Mouse (Mus musculus) kidney, embryonic 14.5 days (tissue): Measurements from ENCODE around the gene Mst1. TPM values are rescaled to one million over a fixed set of nuclear protein-coding genes. Genes with fewer than 3 reads are reported as not detected.
A peak's percentile ranks its signal among the peaks of the same experiment; 100 is the strongest.

Source experiments
- ATAC-seq: fragments of 200-750 bp; cut with Nextera tagmentation; 2 replicates; pipeline ENCODE4 v1.8.0; 2017; ENCODE audit warnings: moderate number of reproducible peaks, mild to moderate bottlenecking, moderate TSS enrichment, moderate library complexity; ENCODE audit not compliant: low FRiP score, low TSS enrichment
- H3K27ac ChIP-seq: fragments of 300-500 bp; sonication (generic); 2 replicates; pipeline ENCODE4 v1.5.1; 2014; ENCODE audit warnings: low read depth, mild to moderate bottlenecking, low read length, moderate library complexity, mixed read lengths
- H3K27me3 ChIP-seq: fragments of 300-500 bp; sonication (generic); 2 replicates; pipeline ENCODE4 v1.6.1; 2014; ENCODE audit warnings: mild to moderate bottlenecking, low read length; ENCODE audit not compliant: control insufficient read depth, insufficient read depth
- H3K36me3 ChIP-seq: fragments of 300-500 bp; sonication (generic); 2 replicates; pipeline ENCODE4 v1.6.1; 2014; ENCODE audit warnings: low read length, mixed read lengths; ENCODE audit not compliant: control insufficient read depth, insufficient read depth
- H3K4me1 ChIP-seq: fragments of 300-500 bp; sonication (generic); 2 replicates; pipeline ENCODE4 v1.6.1; 2014; ENCODE audit warnings: low read length, mixed read lengths; ENCODE audit not compliant: control insufficient read depth, insufficient read depth
- H3K4me2 ChIP-seq: fragments of 300-500 bp; sonication (generic); replicated peaks from 2 replicates; pipeline ENCODE4 v1.6.1; 2014; ENCODE audit warnings: low read depth, mild to moderate bottlenecking, low read length
- H3K4me3 ChIP-seq: fragments of 300-500 bp; sonication (generic); 2 replicates; pipeline ENCODE4 v1.5.1; 2014; ENCODE audit warnings: mild to moderate bottlenecking, low read length
- H3K9ac ChIP-seq: fragments of 300-500 bp; sonication (generic); 2 replicates; pipeline ENCODE4 v1.6.1; 2014; ENCODE audit warnings: low read depth, mild to moderate bottlenecking, low read length, moderate library complexity
- H3K9me3 ChIP-seq: fragments of 300-500 bp; sonication (generic); 2 replicates; pipeline ENCODE4 v1.6.1; 2016; ENCODE audit warnings: low read length; ENCODE audit not compliant: control insufficient read depth
- WGBS: fragments of 180-500 bp; shearing (Covaris S2); extraction: QIAGEN DNeasy Blood & Tissue Kit; methylation state at CpG from one replicate; pipeline ENCODE4 v1.1.7; 2014; 5-methylcytosine and 5-hydroxymethylcytosine counted together
- polyA plus RNA-seq: library from polyadenylated mRNA; unstranded; fragments of >200 nt; fragmentation: Nextera tagmentation; extraction: Ambion mirVana; gene quantifications from 2 replicates; pipeline ENCODE4 v1.2.1, GENCODE M21; 2014

Gene Mst1
- polyA plus RNA-seq, 1 experiment from 2014 or later: not detected

DNA sequence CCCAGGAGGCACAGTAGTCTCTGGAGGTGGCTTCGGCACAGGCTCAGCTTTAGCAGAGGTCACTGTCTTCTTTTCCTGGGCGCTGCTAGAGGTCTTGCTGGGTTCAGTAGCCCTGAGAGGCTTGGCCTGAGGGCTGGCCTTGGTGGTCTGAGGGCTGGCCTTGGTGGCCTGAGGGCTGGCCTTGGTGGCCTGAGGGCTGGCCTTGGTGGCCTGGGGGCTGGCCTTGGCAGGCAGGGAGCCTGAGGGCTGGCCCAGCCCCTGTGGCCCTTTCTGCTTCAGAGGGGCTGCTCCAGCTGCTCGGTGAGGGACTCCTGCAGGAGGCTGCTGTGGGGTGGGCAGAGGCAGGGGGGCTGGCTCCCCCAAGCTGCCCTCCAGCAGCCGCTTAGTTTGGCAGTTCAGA lies 36.9 kb downstream of the Mst1 start:
- no peak overlapping the region for H3K27ac ChIP-seq
- no peaks in the 10 kb centered on the region for H3K27me3 ChIP-seq
- no peaks in the 10 kb centered on the region for H3K36me3 ChIP-seq
- H3K9me3 ChIP-seq: 0 out of 2 replicates have a peak, but pooled peaks cover 5% of the 10 kb centered on the region
- H3K4me1 ChIP-seq: peaks cover 11% of the 10 kb centered on the region; the same call in 1 of the 2 replicates
- H3K4me2 ChIP-seq: no peak overlapping the region
- H3K9ac ChIP-seq: no peak overlapping the region
- ATAC-seq: no peak
- WGBS: 53% methylated on average over 4 of the region's 4 CpGs
- H3K4me3 ChIP-seq: no peak overlapping the region

DNA sequence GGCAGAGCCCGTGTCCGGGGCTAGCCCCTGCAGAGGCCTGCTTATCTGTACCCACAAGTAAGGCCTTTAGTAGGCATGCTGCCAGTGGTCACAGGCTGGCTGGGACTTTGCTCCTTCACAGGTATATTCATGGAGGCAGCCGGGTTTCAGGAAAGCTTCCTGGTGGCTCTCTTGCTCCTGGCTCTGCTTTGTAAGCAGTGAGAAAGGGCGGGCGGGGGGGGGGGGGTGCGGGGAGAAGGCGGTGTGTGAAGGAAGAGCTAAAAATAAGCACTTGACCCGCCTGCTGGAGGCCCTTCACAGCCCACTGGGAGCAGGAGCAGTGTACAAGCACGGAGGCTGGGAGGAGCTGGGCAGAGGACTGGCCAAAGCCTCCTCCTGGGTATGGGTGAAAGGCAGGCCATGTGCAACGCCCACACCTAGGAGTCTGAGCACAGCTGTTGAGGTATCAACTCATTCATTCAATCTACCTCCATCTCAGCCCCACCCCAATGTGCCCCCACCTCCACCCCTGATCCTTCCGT lies 39.7 kb downstream of the Mst1 start:
- Histone ChIP-seq H3K4me2 (no peak overlapping the region), H3K9me3 (no peaks in the 10 kb centered on the region), H3K4me1 (peaks cover 11% of the 10 kb centered on the region; the same call in 1 of the 2 replicates), H3K27ac (peak overlapping the region; percentile 26), H3K4me3 (no peak overlapping the region), H3K27me3 (no peaks in the 10 kb centered on the region), H3K9ac (no peak overlapping the region; the same call in 1 of the 2 replicates), H3K36me3 (no peaks in the 10 kb centered on the region)
- WGBS: 37% methylated on average over 8 of the region's 11 CpGs
- ATAC-seq: peak; percentile 69; the same call in 1 of the 2 replicates

DNA sequence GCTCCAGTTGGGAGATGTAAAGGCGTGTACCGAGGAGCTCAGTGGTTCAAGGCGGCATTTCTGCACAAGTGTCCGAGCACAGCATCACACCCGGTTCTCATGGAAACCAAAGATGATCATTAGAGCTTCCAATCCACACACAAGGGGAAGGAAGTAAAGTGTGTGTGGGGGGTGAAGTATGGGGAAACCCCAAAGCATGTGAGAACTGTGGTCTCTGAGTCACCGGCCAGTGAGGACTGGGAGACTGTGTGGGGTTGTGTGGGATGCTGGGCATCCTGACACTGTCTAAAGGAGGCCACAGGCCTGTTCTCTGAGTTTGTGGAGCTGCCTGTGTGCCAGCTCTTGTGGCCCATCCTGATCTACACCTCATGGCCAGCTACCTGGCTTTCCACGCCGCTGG lies 40.4 kb downstream of the Mst1 start:
- H3K4me3 ChIP-seq: no peak overlapping the region
- WGBS: 91% methylated on average over 8 of the region's 8 CpGs
- H3K4me2 ChIP-seq: no peak overlapping the region
- no peak overlapping the region for H3K9ac ChIP-seq
- no peaks in the 10 kb centered on the region for H3K9me3 ChIP-seq
- peaks cover 11% of the 10 kb centered on the region; the same call in 1 of the 2 replicates for H3K4me1 ChIP-seq
- no peaks in the 10 kb centered on the region for H3K36me3 ChIP-seq
- ATAC-seq: no peak
- no peaks in the 10 kb centered on the region for H3K27me3 ChIP-seq
- no peak overlapping the region for H3K27ac ChIP-seq

DNA sequence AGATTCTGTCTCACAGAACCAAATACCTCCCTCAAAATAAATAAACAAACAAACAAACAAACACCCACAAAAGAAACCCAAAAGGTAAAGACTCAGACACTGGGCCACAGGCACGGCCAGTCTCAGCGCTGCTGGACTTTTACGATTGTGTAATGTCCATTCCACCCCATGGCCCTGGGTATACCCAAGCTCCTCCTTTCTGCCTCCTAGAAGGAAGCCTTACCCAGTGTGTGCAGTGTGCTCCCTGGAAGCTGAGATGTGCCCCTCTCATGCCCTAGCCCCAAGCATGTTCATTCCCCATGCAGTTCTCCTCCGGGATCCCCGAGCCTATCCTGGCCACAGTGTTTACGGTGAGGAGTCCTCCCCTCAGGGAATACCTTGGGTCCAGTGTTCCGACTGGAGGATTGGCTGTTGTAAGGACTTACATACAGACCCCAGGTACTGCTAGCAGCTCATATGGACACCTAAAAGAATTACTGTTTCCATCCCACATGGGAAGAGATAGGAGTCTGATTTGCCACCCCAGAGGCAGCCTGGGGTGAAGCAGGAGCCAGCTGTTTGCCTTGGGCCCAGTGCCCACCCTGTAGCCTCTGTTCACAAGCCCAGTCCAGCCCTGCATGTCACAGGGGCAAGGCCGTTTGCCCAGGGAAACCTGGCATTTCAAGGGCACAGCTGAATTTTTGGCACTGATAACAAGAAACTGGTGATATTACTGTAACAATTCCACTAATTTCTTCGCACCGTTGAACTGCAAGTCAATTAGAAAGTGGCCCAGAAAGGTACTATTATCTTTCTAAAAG lies 41.1 kb downstream of the Mst1 start:
- no peak overlapping the region for H3K4me2 ChIP-seq
- no peak overlapping the region for H3K27ac ChIP-seq
- H3K36me3 ChIP-seq: no peaks in the 10 kb centered on the region
- H3K9me3 ChIP-seq: no peaks in the 10 kb centered on the region
- H3K4me3 ChIP-seq: no peak overlapping the region
- WGBS: 85% methylated on average over 10 of the region's 10 CpGs
- no peak for ATAC-seq
- H3K27me3 ChIP-seq: no peaks in the 10 kb centered on the region
- H3K4me1 ChIP-seq: peaks cover 11% of the 10 kb centered on the region; the same call in 1 of the 2 replicates
- no peak overlapping the region for H3K9ac ChIP-seq

DNA sequence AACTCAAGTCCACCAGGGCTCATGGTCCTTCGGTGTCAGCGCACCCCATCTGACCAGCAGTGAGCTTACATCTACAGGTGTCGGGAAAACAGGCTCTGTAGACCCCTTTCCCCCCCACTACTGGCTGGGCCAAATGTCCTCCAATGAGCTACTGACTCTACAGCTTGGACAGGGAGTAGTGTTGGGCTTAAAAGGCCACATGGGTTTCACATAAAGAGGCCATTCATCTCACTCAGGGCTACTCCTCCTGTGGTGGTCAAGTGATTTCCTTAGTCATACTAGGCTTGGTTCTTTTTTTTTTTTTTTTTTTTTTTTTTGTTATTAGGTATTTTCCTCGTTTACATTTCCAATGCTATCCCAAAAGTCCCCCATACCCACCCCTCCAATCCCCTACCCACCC lies 43.7 kb downstream of the Mst1 start:
- no peak for ATAC-seq
- no peak overlapping the region for H3K4me3 ChIP-seq
- no peak overlapping the region for H3K4me2 ChIP-seq
- H3K9me3 ChIP-seq: no peaks in the 10 kb centered on the region
- H3K27ac ChIP-seq: no peak overlapping the region
- WGBS: 78% methylated on average over 4 of the region's 4 CpGs
- no peaks in the 10 kb centered on the region for H3K27me3 ChIP-seq
- peaks cover 11% of the 10 kb centered on the region; the same call in 1 of the 2 replicates for H3K4me1 ChIP-seq
- H3K36me3 ChIP-seq: no peaks in the 10 kb centered on the region
- no peak overlapping the region for H3K9ac ChIP-seq

DNA sequence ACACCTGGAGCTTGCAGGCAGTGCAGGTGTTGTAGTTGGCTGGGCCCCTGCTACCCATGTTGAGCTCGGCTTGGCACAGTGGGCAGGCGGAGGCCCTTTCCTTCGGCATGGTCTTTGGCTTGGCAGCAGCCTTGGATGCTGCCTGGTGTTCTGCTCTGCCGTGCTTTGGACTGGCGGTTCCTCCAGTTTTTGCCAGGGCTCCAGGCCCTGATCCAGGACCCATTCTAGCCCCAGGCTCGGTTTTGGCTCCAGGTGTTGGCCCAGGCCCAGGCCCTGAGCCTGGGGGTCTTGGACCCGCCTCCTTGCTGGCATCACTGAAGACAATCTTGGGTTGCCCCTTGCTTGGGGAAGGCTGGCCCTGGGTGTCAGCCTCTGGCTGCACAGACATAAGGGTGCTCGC lies 45.5 kb downstream of the Mst1 start:
- WGBS: 89% methylated on average over 8 of the region's 8 CpGs
- ATAC-seq: no peak
- Histone ChIP-seq H3K27me3 (no peaks in the 10 kb centered on the region), H3K4me3 (no peak overlapping the region), H3K9ac (no peak overlapping the region), H3K9me3 (no peaks in the 10 kb centered on the region), H3K36me3 (no peaks in the 10 kb centered on the region), H3K4me1 (no peaks in the 10 kb centered on the region), H3K4me2 (no peak overlapping the region), H3K27ac (no peak overlapping the region)

DNA sequence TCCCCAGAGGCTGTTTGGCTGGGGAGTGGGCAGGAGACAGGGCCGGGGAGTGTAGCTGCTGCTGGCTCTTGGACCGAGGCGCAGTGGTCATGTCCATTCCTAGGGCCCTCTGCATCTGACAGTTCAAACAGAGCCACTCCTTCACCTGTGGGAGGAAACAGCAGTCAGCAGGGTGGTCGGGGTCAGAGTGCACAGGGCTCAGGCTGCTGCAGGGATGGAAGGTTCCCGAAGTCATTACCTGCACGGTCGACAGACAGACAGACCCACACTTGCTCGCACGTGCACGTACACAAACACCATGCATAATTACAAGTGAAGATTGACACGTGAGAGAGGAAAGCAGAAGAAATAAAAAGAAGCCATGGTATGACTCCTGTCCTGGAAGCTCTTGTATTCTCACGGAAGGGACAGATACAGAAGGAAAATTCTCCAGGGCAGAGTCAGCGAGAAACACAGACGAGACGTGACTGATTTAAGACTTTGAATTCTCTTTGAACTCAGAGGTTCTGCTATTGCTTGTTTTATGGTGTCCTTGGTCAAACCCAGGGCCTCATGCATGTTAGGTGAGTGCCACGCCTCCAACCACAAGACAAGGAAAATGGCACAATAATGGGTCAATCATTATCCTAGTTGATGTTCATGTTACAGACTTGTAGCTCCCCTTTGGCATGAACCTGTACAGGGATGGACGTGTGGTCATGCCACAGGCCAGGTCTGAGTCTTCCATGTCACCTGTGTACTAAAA lies 46.4 kb downstream of the Mst1 start:
- Histone ChIP-seq H3K9ac (no peak overlapping the region), H3K4me2 (no peak overlapping the region), H3K4me1 (no peaks in the 10 kb centered on the region), H3K27me3 (no peaks in the 10 kb centered on the region), H3K27ac (no peak overlapping the region), H3K36me3 (no peaks in the 10 kb centered on the region), H3K4me3 (no peak overlapping the region), H3K9me3 (no peaks in the 10 kb centered on the region)
- 56% methylated on average over 17 of the region's 17 CpGs for WGBS
- no peak for ATAC-seq

DNA sequence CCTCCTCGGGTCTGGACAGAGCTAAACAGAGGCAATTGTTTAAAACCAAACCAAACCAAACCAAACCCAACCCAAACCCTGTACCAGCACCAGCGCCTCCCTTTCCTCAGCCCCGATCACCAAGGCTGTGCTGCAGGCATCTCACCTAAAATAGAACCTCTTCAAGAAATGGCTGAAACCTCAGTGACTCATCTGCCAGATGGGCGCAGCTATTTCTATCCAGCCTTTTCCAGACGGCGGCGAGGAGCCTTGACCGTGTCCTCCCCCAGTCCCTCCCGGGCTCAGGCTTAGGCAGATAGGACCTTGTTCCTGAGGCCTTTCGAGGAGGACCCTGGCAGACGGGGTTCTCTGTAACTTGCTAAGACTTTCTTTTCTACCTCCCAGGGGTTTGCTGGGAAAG lies 48.0 kb downstream of the Mst1 start:
- Histone ChIP-seq H3K9ac (no peak overlapping the region), H3K4me3 (no peak overlapping the region), H3K9me3 (no peaks in the 10 kb centered on the region), H3K27me3 (no peaks in the 10 kb centered on the region), H3K36me3 (no peaks in the 10 kb centered on the region), H3K4me1 (no peaks in the 10 kb centered on the region), H3K4me2 (no peak overlapping the region), H3K27ac (no peak overlapping the region)
- ATAC-seq: no peak
- WGBS: 82% methylated on average over 11 of the region's 11 CpGs
